Mouse (Mus musculus) erythroblast, embryonic 14.5 days (primary cell): Measurements from ENCODE around the gene Hsd17b13. TPM values are rescaled to one million over a fixed set of nuclear protein-coding genes. Genes with fewer than 3 reads are reported as not detected.

Source experiments
- H3K27me3 ChIP-seq: 2 replicates; pipeline ENCODE4 v1.6.1; 2012; ENCODE audit warnings: inconsistent platforms; ENCODE audit not compliant: control insufficient read depth
- H3K36me3 ChIP-seq: 2 replicates; pipeline ENCODE4 v1.6.1; 2012; ENCODE audit warnings: mild to moderate bottlenecking, inconsistent platforms; ENCODE audit not compliant: control insufficient read depth
- H3K4me1 ChIP-seq: 2 replicates; pipeline ENCODE4 v1.6.1; 2012; ENCODE audit warnings: inconsistent platforms; ENCODE audit not compliant: control insufficient read depth
- H3K4me3 ChIP-seq: replicated peaks from 2 replicates; pipeline ENCODE3; 2012; ENCODE audit warnings: moderate library complexity, mild to moderate bottlenecking, inconsistent platforms
- H3K9me3 ChIP-seq: 2 replicates; pipeline ENCODE4 v1.6.1; 2012; ENCODE audit warnings: low read length, inconsistent platforms, mixed read lengths; ENCODE audit not compliant: control insufficient read depth
- GATA1 ChIP-seq: IDR thresholded peaks from 2 replicates; pipeline ENCODE4 v1.6.1; 2012; ENCODE audit warnings: low read length, inconsistent platforms, mixed read lengths
- TAL1 ChIP-seq: IDR thresholded peaks from 3 replicates; pipeline ENCODE4 v1.6.1; 2012; ENCODE audit warnings: low read length, inconsistent platforms, mixed read lengths
- polyA plus RNA-seq: library from polyadenylated mRNA; stranded (reverse); fragments of >175 nt; gene quantifications from 2 replicates; pipeline ENCODE4 v1.2.3, GENCODE M21; 2012

The Hsd17b13 gene
- polyA plus RNA-seq, 1 experiment, result not detected

GRCm38 (mm10) chr5:104009421-104009820 lies 32.2 kb upstream of the Hsd17b13 start:
- Histone ChIP-seq H3K9me3 (no peaks in the 10 kb centered on the region), H3K4me3 (no peak overlapping the region), H3K36me3 (peaks cover 2% of the 10 kb centered on the region; the same call in 1 of the 2 replicates), H3K27me3 (no peaks in the 10 kb centered on the region), H3K4me1 (peaks cover 2% of the 10 kb centered on the region; the same call in 1 of the 2 replicates)
- TF ChIP-seq TAL1 (no peak), GATA1 (no peak)

GRCm38 (mm10) chr5:104007801-104008200 lies 30.6 kb upstream of the Hsd17b13 start:
- TF ChIP-seq GATA1, result no peak
- no peak for TF ChIP-seq TAL1
- no peaks in the 10 kb centered on the region for H3K9me3 ChIP-seq

DNA sequence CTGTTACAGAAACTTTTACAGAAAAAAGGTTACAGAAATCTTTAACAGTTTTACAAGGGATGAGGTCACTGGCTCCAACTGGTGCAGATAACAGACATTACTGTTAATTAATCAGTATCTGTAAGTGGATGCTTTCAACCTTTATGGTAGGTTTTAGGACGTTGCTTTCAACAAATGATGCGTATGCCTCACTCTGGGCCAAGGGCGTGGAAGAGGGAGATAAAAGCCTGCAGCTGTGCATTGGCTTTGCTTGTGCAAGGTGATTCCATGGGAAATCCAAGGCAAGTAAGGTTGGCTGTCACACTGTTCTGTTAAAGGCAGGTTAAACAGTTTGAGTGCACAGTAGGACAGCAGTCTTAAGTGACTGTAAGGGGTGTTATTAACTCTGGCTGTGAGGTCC lies 29.6 kb upstream of the Hsd17b13 start:
- Histone ChIP-seq H3K9me3 (no peaks in the 10 kb centered on the region), H3K4me3 (no peak overlapping the region), H3K36me3 (peaks cover 2% of the 10 kb centered on the region; the same call in 1 of the 2 replicates), H3K27me3 (no peaks in the 10 kb centered on the region), H3K4me1 (peaks cover 2% of the 10 kb centered on the region; the same call in 1 of the 2 replicates)
- TF ChIP-seq GATA1 (no peak), TAL1 (no peak)

More at GRCm38 (mm10) chr5:104007801-104008200, 30.6 kb upstream of the Hsd17b13 start:
- Histone ChIP-seq H3K4me1 (peaks cover 2% of the 10 kb centered on the region; the same call in 1 of the 2 replicates), H3K36me3 (peaks cover 2% of the 10 kb centered on the region; the same call in 1 of the 2 replicates), H3K27me3 (no peaks in the 10 kb centered on the region), H3K4me3 (no peak overlapping the region)

DNA sequence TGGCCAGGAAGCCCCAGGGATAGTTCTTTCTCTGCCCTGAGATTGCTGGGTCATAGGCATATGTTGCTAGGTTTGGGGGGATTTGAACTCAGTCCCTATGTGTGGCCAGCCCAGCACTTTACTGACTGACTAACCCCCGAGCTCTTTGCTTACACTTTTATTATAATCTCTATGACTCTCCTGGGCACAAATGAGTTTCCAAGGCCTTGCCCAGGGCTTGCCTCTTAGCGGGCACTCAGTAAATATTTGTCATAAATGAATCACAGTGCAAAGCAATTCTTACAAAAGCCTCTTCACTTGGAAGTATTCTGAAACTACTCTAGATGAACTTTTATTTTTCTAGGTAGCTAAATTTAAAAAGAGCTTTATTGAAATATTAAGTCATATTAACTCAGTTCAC lies 26.7 kb upstream of the Hsd17b13 start:
- H3K4me1 ChIP-seq, result peaks cover 2% of the 10 kb centered on the region; the same call in 1 of the 2 replicates
- H3K9me3 ChIP-seq, result no peaks in the 10 kb centered on the region
- H3K36me3 ChIP-seq, result peaks cover 2% of the 10 kb centered on the region; the same call in 1 of the 2 replicates
- H3K27me3 ChIP-seq, result no peaks in the 10 kb centered on the region
- TF ChIP-seq GATA1, result no peak
- TF ChIP-seq TAL1, result no peak
- no peak overlapping the region for H3K4me3 ChIP-seq

- no peak overlapping the region for H3K4me3 ChIP-seq
- no peaks in the 10 kb centered on the region for H3K9me3 ChIP-seq
- H3K36me3 ChIP-seq, result peaks cover 2% of the 10 kb centered on the region; the same call in 1 of the 2 replicates
- peaks cover 2% of the 10 kb centered on the region; the same call in 1 of the 2 replicates for H3K4me1 ChIP-seq
- TF ChIP-seq GATA1 (no peak), TAL1 (no peak)
- no peaks in the 10 kb centered on the region for H3K27me3 ChIP-seq
These were observed 26.2 kb upstream of the Hsd17b13 start for GRCm38 (mm10) chr5:104003256-104003931.

- no peak for TF ChIP-seq TAL1
- TF ChIP-seq GATA1, result no peak
- H3K36me3 ChIP-seq, result no peaks in the 10 kb centered on the region
- peaks cover 2% of the 10 kb centered on the region; the same call in 1 of the 2 replicates for H3K4me1 ChIP-seq
- no peaks in the 10 kb centered on the region for H3K9me3 ChIP-seq
- H3K4me3 ChIP-seq, result no peak overlapping the region
- H3K27me3 ChIP-seq, result no peaks in the 10 kb centered on the region
These were observed 25.5 kb upstream of the Hsd17b13 start for GRCm38 (mm10) chr5:104002549-104003255.

GRCm38 (mm10) chr5:103999738-104000137 lies 22.5 kb upstream of the Hsd17b13 start:
- Histone ChIP-seq H3K27me3 (no peaks in the 10 kb centered on the region), H3K4me1 (peaks cover 15% of the 10 kb centered on the region), H3K9me3 (no peaks in the 10 kb centered on the region), H3K4me3 (no peak overlapping the region), H3K36me3 (no peaks in the 10 kb centered on the region; the same call in 1 of the 2 replicates)
- TF ChIP-seq GATA1 (no peak), TAL1 (no peak)

GRCm38 (mm10) chr5:103998739-103999138 lies 21.5 kb upstream of the Hsd17b13 start:
- Histone ChIP-seq H3K36me3 (no peaks in the 10 kb centered on the region; the same call in 1 of the 2 replicates), H3K4me3 (no peak overlapping the region), H3K27me3 (no peaks in the 10 kb centered on the region), H3K4me1 (peaks cover 21% of the 10 kb centered on the region), H3K9me3 (no peaks in the 10 kb centered on the region)
- TF ChIP-seq GATA1 (no peak), TAL1 (no peak)

- H3K4me3 ChIP-seq, result no peak overlapping the region
- H3K36me3 ChIP-seq, result no peaks in the 10 kb centered on the region; the same call in 1 of the 2 replicates
- H3K9me3 ChIP-seq, result no peaks in the 10 kb centered on the region
- H3K27me3 ChIP-seq, result no peaks in the 10 kb centered on the region
- TF ChIP-seq TAL1 (no peak), GATA1 (no peak)
- H3K4me1 ChIP-seq, result peaks cover 23% of the 10 kb centered on the region
These were observed 18.0 kb upstream of the Hsd17b13 start for GRCm38 (mm10) chr5:103995181-103995580.
